Mouse (Mus musculus): ENCODE results near the gene Tmem219. TPM values are rescaled to one million over a fixed set of nuclear protein-coding genes. Genes with fewer than 3 reads are reported as not detected.

The Tmem219 gene
- polyA plus RNA-seq, 1 experiment from 2014 or later, result 18.0 TPM

- H3K36me3 ChIP-seq, result peaks cover 73% of the 10 kb centered on the region
- peak within 1 kb of the TSS; percentile 82 for H3K4me2 ChIP-seq
- ATAC-seq (ENCODE audit: insufficient number of reproducible peaks, insufficient read depth, low FRiP score, low TSS enrichment, low read depth), result peak; percentile 90
- H3K9ac ChIP-seq (replicated peaks), result peak within 1 kb of the TSS; percentile 68
- no peaks in the 10 kb centered on the region for H3K27me3 ChIP-seq
- 2% methylated on average over 42 of the region's 42 CpGs for WGBS
- peaks cover 30% of the 10 kb centered on the region for H3K4me1 ChIP-seq (replicated peaks)
- H3K9me3 ChIP-seq, result no peaks in the 10 kb centered on the region
- H3K27ac ChIP-seq, result peak within 1 kb of the TSS; percentile 89
- peak within 1 kb of the TSS; percentile 69 for H3K4me3 ChIP-seq (replicated peaks)
These were observed 61.1 kb downstream of the Tmem219 start, which contains the start of gene Hirip3 for GRCm38 (mm10) chr7:126861429-126862130. Gene Hirip3 (plus strand): TSS chr7:126861972.

GRCm38 (mm10) chr7:126860987-126861386 lies 61.7 kb downstream of the Tmem219 start:
- no peaks in the 10 kb centered on the region for H3K9me3 ChIP-seq
- peak overlapping the region; percentile 82 for H3K4me2 ChIP-seq
- no peak for ATAC-seq (ENCODE audit: insufficient number of reproducible peaks, insufficient read depth, low FRiP score, low TSS enrichment, low read depth)
- WGBS, result 63% methylated on average over 5 of the region's 5 CpGs
- no peaks in the 10 kb centered on the region for H3K27me3 ChIP-seq
- no peak overlapping the region for H3K27ac ChIP-seq
- peaks cover 73% of the 10 kb centered on the region for H3K36me3 ChIP-seq
- peak overlapping the region; percentile 68 for H3K9ac ChIP-seq (replicated peaks)
- H3K4me1 ChIP-seq (replicated peaks), result peaks cover 30% of the 10 kb centered on the region
- H3K4me3 ChIP-seq (replicated peaks), result peak overlapping the region; percentile 69

GRCm38 (mm10) chr7:126856741-126857420 lies 65.8 kb downstream of the Tmem219 start:
- H3K36me3 ChIP-seq, result peaks cover 88% of the 10 kb centered on the region
- peaks cover 9% of the 10 kb centered on the region for H3K4me1 ChIP-seq (replicated peaks)
- no peaks in the 10 kb centered on the region for H3K9me3 ChIP-seq
- no peak overlapping the region for H3K27ac ChIP-seq
- H3K27me3 ChIP-seq, result no peaks in the 10 kb centered on the region
- 75% methylated on average over 9 of the region's 9 CpGs for WGBS
- no peak overlapping the region for H3K4me3 ChIP-seq (replicated peaks)
- no peak overlapping the region for H3K4me2 ChIP-seq
- 0 out of 2 replicates have a peak overlapping the region, but pooled peaks have one; percentile 34 for H3K9ac ChIP-seq (replicated peaks)
- no peak for ATAC-seq (ENCODE audit: insufficient number of reproducible peaks, insufficient read depth, low FRiP score, low TSS enrichment, low read depth)

- no peak for ATAC-seq (ENCODE audit: insufficient number of reproducible peaks, insufficient read depth, low FRiP score, low TSS enrichment, low read depth)
These were observed 67.1 kb downstream of the Tmem219 start for GRCm38 (mm10) chr7:126855641-126856040.

GRCm38 (mm10) chr7:126853454-126853853 lies 69.3 kb downstream of the Tmem219 start:
- Histone ChIP-seq H3K27me3 (peaks cover 28% of the 10 kb centered on the region), H3K4me1 (replicated peaks) (peaks cover 5% of the 10 kb centered on the region), H3K9me3 (no peaks in the 10 kb centered on the region), H3K4me3 (replicated peaks) (no peak overlapping the region), H3K4me2 (no peak overlapping the region), H3K27ac (no peak overlapping the region), H3K9ac (replicated peaks) (no peak overlapping the region), H3K36me3 (peaks cover 73% of the 10 kb centered on the region)
- WGBS, result 85% methylated on average over 5 of the region's 5 CpGs
- ATAC-seq (ENCODE audit: insufficient number of reproducible peaks, insufficient read depth, low FRiP score, low TSS enrichment, low read depth), result no peak

More at GRCm38 (mm10) chr7:126855641-126856040, 67.1 kb downstream of the Tmem219 start:
- Histone ChIP-seq H3K9ac (replicated peaks) (no peak overlapping the region), H3K27me3 (peaks cover 6% of the 10 kb centered on the region; the same call in 1 of the 2 replicates), H3K36me3 (peaks cover 95% of the 10 kb centered on the region), H3K27ac (no peak overlapping the region), H3K4me1 (replicated peaks) (peaks cover 2% of the 10 kb centered on the region; the same call in 1 of the 2 replicates), H3K4me3 (replicated peaks) (no peak overlapping the region), H3K4me2 (no peak overlapping the region), H3K9me3 (no peaks in the 10 kb centered on the region)
- WGBS, result 83% methylated on average over 3 of the region's 3 CpGs

DNA sequence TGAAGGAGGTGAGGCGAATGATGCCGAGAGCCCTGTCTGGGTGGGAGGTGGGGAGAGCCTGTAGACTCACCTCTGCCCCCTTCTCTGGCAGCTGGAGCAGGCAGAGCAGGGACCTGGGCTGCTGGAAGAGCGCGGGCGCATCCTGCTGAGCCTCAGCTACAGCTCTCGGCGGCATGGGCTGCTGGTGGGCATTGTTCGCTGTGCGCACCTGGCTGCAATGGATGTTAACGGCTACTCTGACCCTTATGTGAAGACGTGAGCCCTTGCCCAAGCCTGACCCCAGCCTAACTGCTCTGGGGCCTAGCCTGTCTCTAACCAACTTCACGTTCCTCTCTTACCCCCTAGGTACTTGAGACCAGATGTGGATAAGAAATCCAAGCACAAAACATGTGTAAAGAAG lies 71.5 kb downstream of the Tmem219 start:
- Histone ChIP-seq H3K36me3 (peaks cover 51% of the 10 kb centered on the region), H3K4me3 (replicated peaks) (no peak overlapping the region), H3K27me3 (peaks cover 48% of the 10 kb centered on the region), H3K27ac (no peak overlapping the region), H3K9me3 (no peaks in the 10 kb centered on the region), H3K9ac (replicated peaks) (no peak overlapping the region), H3K4me2 (no peak overlapping the region), H3K4me1 (replicated peaks) (peaks cover 14% of the 10 kb centered on the region)
- WGBS, result 40% methylated on average over 12 of the region's 12 CpGs
- ATAC-seq (ENCODE audit: insufficient number of reproducible peaks, insufficient read depth, low FRiP score, low TSS enrichment, low read depth), result no peak

DNA sequence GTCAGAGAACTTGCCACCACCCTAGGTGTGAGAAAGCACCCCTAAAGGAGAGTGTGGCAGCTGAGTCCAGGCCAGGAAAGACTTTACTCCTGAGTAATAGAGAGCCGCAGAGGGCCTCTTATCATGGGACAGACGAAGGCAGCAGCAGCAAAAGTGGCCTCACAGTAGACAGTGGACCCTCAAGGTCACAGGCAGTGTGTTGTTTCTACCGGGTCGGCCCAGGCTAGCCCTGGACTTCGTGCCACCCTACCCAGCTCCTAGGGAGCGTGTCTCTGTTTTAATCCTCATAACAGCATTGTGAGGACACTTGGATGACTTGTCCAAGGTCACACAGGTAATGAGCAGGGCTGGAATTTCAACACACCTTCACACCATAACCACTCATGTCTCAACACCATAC lies 72.6 kb downstream of the Tmem219 start:
- WGBS, result 88% methylated on average over 6 of the region's 6 CpGs
- H3K4me1 ChIP-seq (replicated peaks), result peaks cover 14% of the 10 kb centered on the region
- H3K36me3 ChIP-seq, result peaks cover 40% of the 10 kb centered on the region

DNA sequence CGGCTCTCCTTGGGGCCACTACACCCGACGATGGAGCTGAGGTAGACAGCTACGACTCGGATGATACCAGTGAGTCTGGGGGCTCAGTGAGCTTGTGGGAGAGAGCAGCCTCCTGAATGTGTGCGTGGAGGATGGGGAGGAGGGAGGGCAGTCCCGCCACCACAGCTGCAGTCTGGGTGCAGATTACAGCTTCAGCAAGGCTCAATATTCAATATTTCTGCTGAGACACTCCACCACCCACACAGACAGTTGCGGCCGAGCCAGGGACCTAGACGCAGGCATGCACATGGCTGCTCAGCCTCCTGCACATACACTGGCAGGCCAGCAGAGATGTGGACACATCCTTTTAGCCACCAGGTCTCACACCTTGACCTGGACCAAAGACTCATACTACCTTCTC lies 73.9 kb downstream of the Tmem219 start:
- 24% methylated on average over 10 of the region's 10 CpGs for WGBS
- H3K4me2 ChIP-seq, result peak overlapping the region; percentile 97
- peaks cover 14% of the 10 kb centered on the region for H3K4me1 ChIP-seq (replicated peaks)
- no peak for ATAC-seq (ENCODE audit: insufficient number of reproducible peaks, insufficient read depth, low FRiP score, low TSS enrichment, low read depth)
- peaks cover 27% of the 10 kb centered on the region for H3K36me3 ChIP-seq
- peak overlapping the region; percentile 42 for H3K9ac ChIP-seq (replicated peaks)
- H3K4me3 ChIP-seq (replicated peaks), result peak overlapping the region; percentile 53
- no peak overlapping the region for H3K27ac ChIP-seq
- peaks cover 48% of the 10 kb centered on the region for H3K27me3 ChIP-seq
- H3K9me3 ChIP-seq, result no peaks in the 10 kb centered on the region

More for the DNA sequence above, 72.6 kb downstream of the Tmem219 start:
- Histone ChIP-seq H3K9ac (replicated peaks) (no peak overlapping the region), H3K9me3 (no peaks in the 10 kb centered on the region), H3K27me3 (peaks cover 48% of the 10 kb centered on the region), H3K4me2 (no peak overlapping the region), H3K27ac (no peak overlapping the region), H3K4me3 (replicated peaks) (no peak overlapping the region)
- ATAC-seq (ENCODE audit: insufficient number of reproducible peaks, insufficient read depth, low FRiP score, low TSS enrichment, low read depth), result no peak

DNA sequence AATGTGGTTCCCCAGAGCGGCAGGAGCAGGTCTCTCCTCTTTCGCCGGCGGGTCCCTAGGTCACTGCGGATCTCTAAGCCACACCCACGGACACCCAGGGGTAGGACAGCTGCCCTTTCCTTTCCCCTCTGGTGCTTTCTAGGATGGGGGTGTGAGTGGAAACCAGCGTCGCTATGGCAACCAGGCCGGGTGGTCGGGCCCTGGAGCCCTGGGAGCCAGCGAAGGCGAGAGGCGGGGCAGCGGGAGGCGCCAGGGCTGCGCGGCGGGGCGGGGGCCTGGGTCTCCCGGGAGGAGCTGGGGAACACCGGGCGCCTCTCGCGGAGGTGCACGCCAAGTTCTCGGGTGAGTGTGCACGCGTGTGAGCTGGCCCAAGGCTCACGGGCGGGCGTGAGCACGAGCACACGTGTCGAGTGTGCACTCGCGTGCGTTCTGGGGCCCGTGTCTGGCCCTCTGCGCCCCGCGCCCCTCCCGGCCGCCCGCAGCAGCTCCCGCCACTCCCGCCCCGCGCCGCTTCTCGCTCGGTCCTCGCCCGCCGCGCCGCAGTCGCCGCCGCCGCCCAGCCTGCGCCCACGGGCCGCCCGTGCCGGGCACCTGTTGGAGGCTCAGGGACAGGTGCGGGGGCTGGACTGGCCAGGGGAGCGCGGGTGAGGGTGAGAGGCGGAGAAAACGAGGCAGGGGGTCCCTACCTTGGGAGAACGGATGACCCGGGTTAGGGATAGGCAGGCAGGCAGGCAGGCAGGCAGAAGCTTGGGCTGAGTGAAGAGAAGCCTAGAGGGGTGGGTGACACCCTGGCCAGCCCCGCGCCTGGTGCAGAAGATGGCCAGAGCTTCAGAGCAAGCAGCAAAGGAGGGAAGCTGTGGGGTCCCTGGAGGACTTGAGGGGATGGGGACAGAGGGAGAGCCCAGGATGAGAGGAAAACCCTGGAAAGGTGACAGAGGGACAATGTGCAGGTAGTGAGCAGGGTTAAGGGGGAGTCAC lies 75.0 kb downstream of the Tmem219 start:
- Histone ChIP-seq H3K4me3 (replicated peaks) (peak overlapping the region; percentile 53), H3K27me3 (peaks cover 48% of the 10 kb centered on the region), H3K9me3 (no peaks in the 10 kb centered on the region), H3K9ac (replicated peaks) (peak overlapping the region; percentile 55), H3K36me3 (peaks cover 16% of the 10 kb centered on the region), H3K4me1 (replicated peaks) (peaks cover 14% of the 10 kb centered on the region), H3K4me2 (peak overlapping the region; percentile 97), H3K27ac (no peak overlapping the region)
- no peak for ATAC-seq (ENCODE audit: insufficient number of reproducible peaks, insufficient read depth, low FRiP score, low TSS enrichment, low read depth)
- WGBS, result under 1% methylated on average over 74 of the region's 74 CpGs

- no peak for ATAC-seq (ENCODE audit: insufficient number of reproducible peaks, insufficient read depth, low FRiP score, low TSS enrichment, low read depth)
- peak within 1 kb of the TSS; percentile 53 for H3K4me3 ChIP-seq (replicated peaks)
- 25% methylated on average over 4 of the region's 4 CpGs for WGBS
- H3K9ac ChIP-seq (replicated peaks), result peak within 1 kb of the TSS; percentile 55
- no peak within 1 kb of the TSS for H3K27ac ChIP-seq
- no peaks in the 10 kb centered on the region for H3K9me3 ChIP-seq
- peaks cover 48% of the 10 kb centered on the region for H3K27me3 ChIP-seq
- peaks cover 9% of the 10 kb centered on the region for H3K36me3 ChIP-seq
- H3K4me2 ChIP-seq, result peak within 1 kb of the TSS; percentile 97
- H3K4me1 ChIP-seq (replicated peaks), result peaks cover 14% of the 10 kb centered on the region
These were observed 75.6 kb downstream of the Tmem219 start, which contains the start of gene Doc2a for GRCm38 (mm10) chr7:126847116-126847420. Gene Doc2a (plus strand): TSS chr7:126847416.

Data from limb, embryonic 12.5 days (tissue).